Comparison of ENCODE assay signal across 26 mouse cellular contexts in genomic region chr9:23150874-23151273, GRCm38 (mm10).
"Had no signal": no experiment of that assay in that cellular context is flagged by ENCODE, and none has a peak within 500 bp of the region (broad histone marks: within the 10 kb centered on the region; RNA-seq: fewer than 3 reads in every experiment).

No protein-coding gene starts in this region.

- ATAC-seq: hindbrain, embryonic 16.5 days; inflammation-experienced regulatory T-cells, adult 6 months; liver, postnatal 0 days had no signal

- H3K9ac ChIP-seq: heart, embryonic 12.5 days; hindbrain, embryonic 12.5 days; hindbrain, embryonic 14.5 days; limb, embryonic 12.5 days; liver, embryonic 13.5 days; liver, embryonic 15.5 days; liver, postnatal 0 days had no signal

- H3K27me3 ChIP-seq: heart, embryonic 12.5 days; hindbrain, embryonic 12.5 days; limb, embryonic 12.5 days; liver, embryonic 13.5 days; liver, embryonic 15.5 days had no signal

- H3K4me2 ChIP-seq: heart, embryonic 12.5 days; hindbrain, embryonic 12.5 days; hindbrain, embryonic 14.5 days; limb, embryonic 12.5 days; liver, embryonic 11.5 days; liver, embryonic 13.5 days; liver, embryonic 15.5 days had no signal

- H3K9me3 ChIP-seq: heart, embryonic 10.5 days; heart, embryonic 12.5 days; hindbrain, embryonic 10.5 days; hindbrain, embryonic 12.5 days; limb, embryonic 10.5 days; limb, embryonic 12.5 days; liver, embryonic 13.5 days; liver, embryonic 15.5 days had no signal

- DNase-seq: gastrocnemius, adult 2 months; gastrocnemius, postnatal 10 days; gastrocnemius, postnatal 25 days; heart, adult 18-20 months; heart, postnatal 10 days; heart, postnatal 4 days; kidney, adult 18-20 months; kidney, postnatal 14 days; kidney, postnatal 4 days; liver; liver, embryonic 13.5 days; liver, postnatal 0 days; lung, adult 2 months had no signal

- H3K36me3 ChIP-seq: heart, embryonic 10.5 days; heart, embryonic 12.5 days; hindbrain, embryonic 10.5 days; hindbrain, embryonic 12.5 days; limb, embryonic 10.5 days; limb, embryonic 12.5 days; liver, embryonic 13.5 days; liver, embryonic 15.5 days had no signal

- H3K4me1 ChIP-seq: heart, embryonic 10.5 days; heart, embryonic 12.5 days; hindbrain, embryonic 10.5 days; limb, embryonic 10.5 days; limb, embryonic 12.5 days; liver, embryonic 13.5 days; liver, embryonic 15.5 days had no signal

- H3K27ac ChIP-seq: gastrocnemius, adult 2 months; heart, embryonic 10.5 days; hindbrain, embryonic 10.5 days; hindbrain, embryonic 12.5 days; hindbrain, embryonic 14.5 days; layer of hippocampus, adult 2 months; left cerebral cortex, adult 2 months; limb, embryonic 10.5 days; limb, embryonic 12.5 days; liver, embryonic 13.5 days; liver, embryonic 15.5 days had no signal

- H3K4me3 ChIP-seq: gastrocnemius, adult 2 months; heart, embryonic 10.5 days; heart, embryonic 12.5 days; hindbrain, embryonic 10.5 days; hindbrain, embryonic 12.5 days; layer of hippocampus, adult 2 months; left cerebral cortex, adult 2 months; limb, embryonic 10.5 days; limb, embryonic 12.5 days; liver, embryonic 13.5 days; liver, embryonic 15.5 days had no signal
